Mouse (Mus musculus): ENCODE measurements around the gene Setdb2. TPM values are rescaled to one million over a fixed set of nuclear protein-coding genes. Genes with fewer than 3 reads are reported as not detected.

Gene Setdb2
- polyA plus RNA-seq, 1 experiment from 2014 or later = 10.6 TPM

Other genes with a start within 250 kb of the Setdb2 start
- 103 and 107 TPM in 2 replicates for gene Rcbtb1, start 239.7 kb downstream of the Setdb2 start, polyA plus RNA-seq (2014; fragmentation: Nextera tagmentation; extraction: Ambion mirVana)
- gene Gm6904, start 180.7 kb downstream of the Setdb2 start, polyA plus RNA-seq (2014; fragmentation: Nextera tagmentation; extraction: Ambion mirVana) = 0.17 TPM in 1 of 2 replicates, not detected in the other
- gene Phf11a, start 143.4 kb downstream of the Setdb2 start, polyA plus RNA-seq (2014; fragmentation: Nextera tagmentation; extraction: Ambion mirVana) = 0.13 TPM in 1 of 2 replicates, not detected in the other
- 0.15 and 0.48 TPM in 2 replicates for gene Phf11b, start 99.5 kb downstream of the Setdb2 start, polyA plus RNA-seq (2014; fragmentation: Nextera tagmentation; extraction: Ambion mirVana)
- gene Phf11d, start 75.4 kb downstream of the Setdb2 start, polyA plus RNA-seq (2014; fragmentation: Nextera tagmentation; extraction: Ambion mirVana) = 0.15 and 0.32 TPM in 2 replicates
- gene Phf11c, start 45.5 kb downstream of the Setdb2 start, polyA plus RNA-seq (2014; fragmentation: Nextera tagmentation; extraction: Ambion mirVana) = 0.77 and 0.81 TPM in 2 replicates
- gene Cab39l, start 88 bp upstream of the Setdb2 start, polyA plus RNA-seq (2014; fragmentation: Nextera tagmentation; extraction: Ambion mirVana) = 47.0 and 47.7 TPM in 2 replicates
- 31.0 and 33.3 TPM in 2 replicates for gene Cdadc1, start 157.1 kb upstream of the Setdb2 start, polyA plus RNA-seq (2014; fragmentation: Nextera tagmentation; extraction: Ambion mirVana)
- 14.0 and 15.7 TPM in 2 replicates for gene Shisa2, start 184.4 kb upstream of the Setdb2 start, polyA plus RNA-seq (2014; fragmentation: Nextera tagmentation; extraction: Ambion mirVana)